ENCODE assay signal across 16 mouse cellular contexts in the genomic region with DNA sequence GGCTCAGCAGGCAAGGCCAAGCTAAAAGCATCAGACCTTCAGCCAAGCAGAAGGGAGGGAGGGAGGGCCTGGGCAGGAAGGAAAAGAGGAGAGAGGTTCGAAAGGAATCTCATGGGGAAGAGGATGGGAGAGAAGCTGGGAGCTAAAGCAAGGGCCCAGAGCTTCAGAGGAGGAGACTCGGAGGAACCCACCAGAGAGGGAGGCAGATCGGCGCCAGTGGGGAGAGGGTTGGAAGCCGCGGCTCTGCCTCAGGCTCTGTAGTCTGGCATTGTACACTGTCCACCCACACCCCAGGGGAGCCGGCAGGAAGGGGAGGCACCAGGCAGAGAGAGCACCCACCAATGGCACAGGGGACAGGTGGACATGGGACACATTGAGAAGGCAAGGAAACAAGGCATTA.
"Had no signal": no experiment of that assay in that cellular context is flagged by ENCODE, and none has a peak within 500 bp of the region (broad histone marks: within the 10 kb centered on the region; RNA-seq: fewer than 3 reads in every experiment).

No protein-coding gene starts in this region.

- H3K27me3 ChIP-seq: limb, embryonic 12.5 days; liver, embryonic 13.5 days; lung, embryonic 15.5 days; midbrain, embryonic 15.5 days; neural tube, embryonic 12.5 days had no signal

- H3K27ac ChIP-seq: limb, embryonic 12.5 days; liver, embryonic 13.5 days; lung, embryonic 15.5 days; macrophage; midbrain, embryonic 15.5 days; neural tube, embryonic 12.5 days had no signal

- H3K9me3 ChIP-seq: limb, embryonic 12.5 days; liver, embryonic 13.5 days; lung, embryonic 15.5 days; megakaryocyte, embryonic 14.5 days; midbrain, embryonic 15.5 days; neural tube, embryonic 12.5 days had no signal

- H3K4me1 ChIP-seq: liver, embryonic 13.5 days; neural tube, embryonic 12.5 days had no signal

- H3K4me2 ChIP-seq: limb, embryonic 12.5 days; liver, embryonic 13.5 days; lung, embryonic 15.5 days; midbrain, embryonic 11.5 days; midbrain, embryonic 15.5 days; neural tube, embryonic 12.5 days had no signal

- H3K36me3 ChIP-seq: liver, embryonic 13.5 days; midbrain, embryonic 15.5 days; neural tube, embryonic 12.5 days had no signal

- H3K9ac ChIP-seq: limb, embryonic 12.5 days; liver, embryonic 13.5 days; liver, postnatal 0 days; lung, embryonic 15.5 days; midbrain, embryonic 15.5 days; neural tube, embryonic 12.5 days had no signal

- H3K4me3 ChIP-seq: limb, embryonic 12.5 days; liver, embryonic 13.5 days; lung, embryonic 15.5 days; megakaryocyte, embryonic 14.5 days; midbrain, embryonic 15.5 days; neural tube, embryonic 12.5 days had no signal

- DNase-seq: kidney, postnatal 10 days; kidney, postnatal 4 days; liver; liver, embryonic 13.5 days; liver, postnatal 0 days; lung, postnatal 14 days; right cerebral cortex, postnatal 14 days; thymus, adult 18-20 months; thymus, postnatal 14 days had no signal

- ATAC-seq: liver, postnatal 0 days; midbrain, embryonic 15.5 days had no signal
